Mouse (Mus musculus) small intestine, adult 2 months (tissue): ENCODE results near the gene Hfe2.

Experiments used
- CTCF ChIP-seq: fragments of 200-500 bp; IDR thresholded peaks from 2 replicates; pipeline ENCODE4 v1.5.1; 2012; ENCODE audit warnings: low read depth, mild to moderate bottlenecking, control low read depth, inconsistent platforms, low read length, moderate library complexity, mixed read lengths; ENCODE audit not compliant: insufficient replicate concordance, insufficient read length; ENCODE audit errors: extremely low read depth
- POLR2A ChIP-seq: fragments of 200-500 bp; IDR thresholded peaks from 2 replicates; pipeline ENCODE4 v1.6.1; 2012; ENCODE audit warnings: low read depth, mild to moderate bottlenecking, control low read depth, inconsistent platforms, low read length, moderate library complexity

GRCm38 (mm10) chr3:96500691-96501265 is 24.2 kb upstream of the Hfe2 start:
- TF ChIP-seq CTCF (no peak), POLR2A (no peak)
